Mouse (Mus musculus): ENCODE measurements around the gene Ano4.

DNA sequence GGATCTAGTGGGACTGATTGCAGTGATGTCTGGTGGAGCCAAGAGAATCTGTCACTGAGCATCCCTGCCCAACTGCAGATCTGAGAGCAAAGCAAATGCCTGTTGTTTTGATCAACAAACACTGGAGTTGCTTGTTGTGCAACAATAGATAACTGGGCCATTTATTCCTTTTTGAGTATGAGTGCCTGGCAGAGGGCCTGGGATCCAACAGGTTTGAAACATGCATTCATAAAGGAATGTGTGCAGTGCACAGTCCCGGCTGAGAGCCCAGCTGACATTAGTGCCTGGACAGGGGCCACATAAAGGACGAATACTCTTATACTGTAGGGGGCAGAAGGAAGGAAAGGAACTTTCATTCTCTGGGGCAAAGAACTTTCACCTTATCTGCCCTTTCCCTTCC lies 241.0 kb downstream of the Ano4 start:
- no peak for TF ChIP-seq MYOD1 (IDR thresholded peaks at IDR 0.05; ENCODE audit: control insufficient read depth, insufficient read length, low read depth)
- TF ChIP-seq CTCF (IDR thresholded peaks at IDR 0.05; ENCODE audit: control insufficient read depth, insufficient read depth, insufficient read length) = no peak
